In genomic region chr17:23738836-23739201, GRCm38 (mm10) we compare ENCODE assay signal across 9 mouse cellular contexts. TPM values are rescaled to one million over a fixed set of nuclear protein-coding genes. Genes with fewer than 3 reads are reported as not detected.
A peak's percentile ranks its signal among the peaks of the same experiment; 100 is the strongest.
DNase-seq lines count a peak whose midpoint lies in the region; ATAC-seq and TF ChIP-seq lines count a peak whose summit lies in the region.
"Had no signal": no experiment of that assay in that cellular context is flagged by ENCODE, and none has a peak within 500 bp of the region (broad histone marks: within the 10 kb centered on the region; RNA-seq: fewer than 3 reads in every experiment).

No protein-coding gene starts in this region.

- 51% methylated on average over 2 of the region's 2 CpGs for WGBS in heart, embryonic 15.5 days
- WGBS in embryonic facial prominence, embryonic 12.5 days, result 39% methylated on average over 2 of the region's 2 CpGs
- WGBS in hindbrain, postnatal 0 days, result 21% methylated on average over 2 of the region's 2 CpGs
- WGBS in midbrain, embryonic 14.5 days, result 23% methylated on average over 2 of the region's 2 CpGs

- intact Hi-C loops in heart, postnatal 10 days (cut with DNase I), result no loop called here

- H3K4me2 ChIP-seq in heart, embryonic 15.5 days, result peak overlapping the region; percentile 99
- peak overlapping the region; percentile 86 for H3K4me2 ChIP-seq in embryonic facial prominence, embryonic 12.5 days (replicated peaks)
- peak overlapping the region; percentile 74 for H3K4me2 ChIP-seq in hindbrain, postnatal 0 days (ENCODE audit: low read depth, low read length)
- H3K4me2 ChIP-seq in midbrain, embryonic 14.5 days (ENCODE audit: low read length), result peak overlapping the region; percentile 78

- H3K9me3 ChIP-seq in heart, embryonic 15.5 days (replicated peaks), result no peaks in the 10 kb centered on the region
- no peaks in the 10 kb centered on the region for H3K9me3 ChIP-seq in embryonic facial prominence, embryonic 12.5 days
- no peaks in the 10 kb centered on the region for H3K9me3 ChIP-seq in hindbrain, postnatal 0 days (ENCODE audit: low read length)
- no peaks in the 10 kb centered on the region for H3K9me3 ChIP-seq in midbrain, embryonic 14.5 days (ENCODE audit: control insufficient read depth, low read length)

- H3K4me3 ChIP-seq in heart, embryonic 15.5 days, result peak overlapping the region; percentile 75
- H3K4me3 ChIP-seq in embryonic facial prominence, embryonic 12.5 days, result peak overlapping the region; percentile 50
- peak overlapping the region; percentile 82 for H3K4me3 ChIP-seq in hindbrain, postnatal 0 days (ENCODE audit: low read length)
- peak overlapping the region; percentile 77 for H3K4me3 ChIP-seq in midbrain, embryonic 14.5 days (replicated peaks; ENCODE audit: low read depth, low read length)

- H3K27ac ChIP-seq in heart, embryonic 15.5 days, result 0 out of 2 replicates have a peak overlapping the region, but pooled peaks have one; percentile 13
- no peak overlapping the region for H3K27ac ChIP-seq in embryonic facial prominence, embryonic 12.5 days
- H3K27ac ChIP-seq in hindbrain, postnatal 0 days, result peak overlapping the region; percentile 88
- H3K27ac ChIP-seq in midbrain, embryonic 14.5 days (replicated peaks; ENCODE audit: low read depth, low read length), result peak overlapping the region; percentile 87; the same call in 1 of the 2 replicates

- ATAC-seq in heart, embryonic 15.5 days (replicated peaks; ENCODE audit: insufficient number of reproducible peaks, insufficient read depth, low FRiP score, low read depth), result no peak
- no peak for ATAC-seq in embryonic facial prominence, embryonic 12.5 days (ENCODE audit: insufficient number of reproducible peaks, insufficient read depth, low FRiP score, low TSS enrichment)
- no peak for ATAC-seq in hindbrain, postnatal 0 days
- ATAC-seq in midbrain, embryonic 14.5 days (ENCODE audit: low FRiP score, low TSS enrichment), result no peak

- DNase-seq in heart, postnatal 10 days, result no peak
- DNase-seq in hindbrain, postnatal 0 days (ENCODE audit: low spot score), result no peak
- DNase-seq in midbrain, embryonic 14.5 days, result no peak
- DNase-seq in MN1 (ENCODE audit: low spot score), result no peak
- no peak for DNase-seq in cerebellum, adult 11-12 months
- DNase-seq in cerebellum, adult 11 months, result no peak
- DNase-seq: adrenal gland, postnatal 25 days had no signal

- H3K36me3 ChIP-seq in heart, embryonic 15.5 days, result peaks cover 3% of the 10 kb centered on the region; the same call in 1 of the 2 replicates
- H3K36me3 ChIP-seq in embryonic facial prominence, embryonic 12.5 days, result peaks cover 18% of the 10 kb centered on the region
- peaks cover 20% of the 10 kb centered on the region; the same call in 1 of the 2 replicates for H3K36me3 ChIP-seq in hindbrain, postnatal 0 days (ENCODE audit: insufficient read depth, low read length)
- peaks cover 28% of the 10 kb centered on the region for H3K36me3 ChIP-seq in midbrain, embryonic 14.5 days (ENCODE audit: control insufficient read depth, insufficient read depth, low read length)

- H3K4me1 ChIP-seq in heart, embryonic 15.5 days (replicated peaks), result peaks cover 40% of the 10 kb centered on the region
- H3K4me1 ChIP-seq in embryonic facial prominence, embryonic 12.5 days, result peaks cover 14% of the 10 kb centered on the region; the same call in 1 of the 2 replicates
- peaks cover 27% of the 10 kb centered on the region for H3K4me1 ChIP-seq in hindbrain, postnatal 0 days (ENCODE audit: insufficient read depth, low read length)
- H3K4me1 ChIP-seq in midbrain, embryonic 14.5 days (ENCODE audit: control insufficient read depth, insufficient read depth, low read length), result peaks cover 23% of the 10 kb centered on the region

- TF ChIP-seq CTCF in hindbrain, postnatal 0 days (IDR thresholded peaks at IDR 0.05; ENCODE audit: low read depth), result no peak

- H3K9ac ChIP-seq in heart, embryonic 15.5 days, result peak overlapping the region; percentile 74
- H3K9ac ChIP-seq in embryonic facial prominence, embryonic 12.5 days, result peak overlapping the region; percentile 43
- H3K9ac ChIP-seq in hindbrain, postnatal 0 days (replicated peaks; ENCODE audit: low read length), result peak overlapping the region; percentile 77
- peak overlapping the region; percentile 76 for H3K9ac ChIP-seq in midbrain, embryonic 14.5 days (replicated peaks; ENCODE audit: low read length)

- peaks cover 42% of the 10 kb centered on the region for H3K27me3 ChIP-seq in heart, embryonic 15.5 days
- H3K27me3 ChIP-seq in embryonic facial prominence, embryonic 12.5 days, result peaks cover 62% of the 10 kb centered on the region
- peaks cover 28% of the 10 kb centered on the region for H3K27me3 ChIP-seq in hindbrain, postnatal 0 days (ENCODE audit: insufficient read depth, low read length)
- peaks cover 27% of the 10 kb centered on the region for H3K27me3 ChIP-seq in midbrain, embryonic 14.5 days (ENCODE audit: control insufficient read depth, insufficient read depth, low read length)

RNA-seq across cellular contexts. Expression of gene Paqr4, which starts 1.8 kb away (rescaled TPM):
- 13.5 and 18.7 TPM in 2 replicates for polyA plus RNA-seq in heart, embryonic 15.5 days (2015; fragmentation: Nextera tagmentation; extraction: Ambion mirVana)
- total RNA-seq in heart, postnatal 10 days (2021), result 10 to 100 TPM; 17.5 to 22.0 TPM
- 14.8 and 16.0 TPM in 2 replicates for polyA plus RNA-seq in embryonic facial prominence, embryonic 12.5 days (2016; fragmentation: Nextera tagmentation; extraction: Ambion mirVana)
- total RNA-seq in hindbrain, postnatal 0 days (2014; rRNA removed), result 102 and 120 TPM in 2 replicates
- 69.4 and 72.1 TPM in 2 replicates for polyA plus RNA-seq in hindbrain, postnatal 0 days (2015; fragmentation: Nextera tagmentation; extraction: Ambion mirVana)
- polyA plus RNA-seq in midbrain, embryonic 14.5 days (2014; fragmentation: Nextera tagmentation; extraction: Ambion mirVana), result 56.6 and 69.2 TPM in 2 replicates

RNA-seq across cellular contexts. Expression of gene Kremen2, which starts 6.8 kb away (rescaled TPM):
- 0.28 and 3.3 TPM in 2 replicates for polyA plus RNA-seq in heart, embryonic 15.5 days (2015; fragmentation: Nextera tagmentation; extraction: Ambion mirVana)
- total RNA-seq in heart, postnatal 10 days (2021), result not detected
- 23.4 and 25.1 TPM in 2 replicates for polyA plus RNA-seq in embryonic facial prominence, embryonic 12.5 days (2016; fragmentation: Nextera tagmentation; extraction: Ambion mirVana)
- 1.2 and 2.0 TPM in 2 replicates for total RNA-seq in hindbrain, postnatal 0 days (2014; rRNA removed)
- 1.1 and 1.4 TPM in 2 replicates for polyA plus RNA-seq in hindbrain, postnatal 0 days (2015; fragmentation: Nextera tagmentation; extraction: Ambion mirVana)
- polyA plus RNA-seq in midbrain, embryonic 14.5 days (2014; fragmentation: Nextera tagmentation; extraction: Ambion mirVana), result 0.71 and 0.80 TPM in 2 replicates
- total RNA-seq: adrenal gland, postnatal 25 days had no signal

RNA-seq across cellular contexts. Expression of gene Pkmyt1, which starts 12.7 kb away (rescaled TPM):
- 22.4 and 37.6 TPM in 2 replicates for polyA plus RNA-seq in heart, embryonic 15.5 days (2015; fragmentation: Nextera tagmentation; extraction: Ambion mirVana)
- 1 to 10 TPM; 7.7 to 9.3 TPM for total RNA-seq in heart, postnatal 10 days (2021)
- polyA plus RNA-seq in embryonic facial prominence, embryonic 12.5 days (2016; fragmentation: Nextera tagmentation; extraction: Ambion mirVana), result 54.2 and 54.6 TPM in 2 replicates
- 27.1 and 27.8 TPM in 2 replicates for total RNA-seq in hindbrain, postnatal 0 days (2014; rRNA removed)
- polyA plus RNA-seq in hindbrain, postnatal 0 days (2015; fragmentation: Nextera tagmentation; extraction: Ambion mirVana), result 19.5 and 20.1 TPM in 2 replicates
- 16.2 and 18.2 TPM in 2 replicates for polyA plus RNA-seq in midbrain, embryonic 14.5 days (2014; fragmentation: Nextera tagmentation; extraction: Ambion mirVana)

RNA-seq across cellular contexts. Expression of gene 1520401A03Rik, which starts 16.2 kb away (rescaled TPM):
- polyA plus RNA-seq in heart, embryonic 15.5 days (2015; fragmentation: Nextera tagmentation; extraction: Ambion mirVana), result not detected in 2 replicates
- total RNA-seq in heart, postnatal 10 days (2021), result not detected
- 0.66 and 1.0 TPM in 2 replicates for polyA plus RNA-seq in embryonic facial prominence, embryonic 12.5 days (2016; fragmentation: Nextera tagmentation; extraction: Ambion mirVana)
- total RNA-seq in hindbrain, postnatal 0 days (2014; rRNA removed), result not detected in 2 replicates
- polyA plus RNA-seq in hindbrain, postnatal 0 days (2015; fragmentation: Nextera tagmentation; extraction: Ambion mirVana), result 0.19 and 0.26 TPM in 2 replicates
- polyA plus RNA-seq in midbrain, embryonic 14.5 days (2014; fragmentation: Nextera tagmentation; extraction: Ambion mirVana), result not detected in 2 replicates

RNA-seq across cellular contexts. Expression of gene Flywch1, which starts 32.6 kb away (rescaled TPM):
- polyA plus RNA-seq in heart, embryonic 15.5 days (2015; fragmentation: Nextera tagmentation; extraction: Ambion mirVana), result 36.5 and 47.5 TPM in 2 replicates
- total RNA-seq in heart, postnatal 10 days (2021), result 10 to 100 TPM; 31.2 to 32.1 TPM
- polyA plus RNA-seq in embryonic facial prominence, embryonic 12.5 days (2016; fragmentation: Nextera tagmentation; extraction: Ambion mirVana), result 122 and 125 TPM in 2 replicates
- 230 and 258 TPM in 2 replicates for total RNA-seq in hindbrain, postnatal 0 days (2014; rRNA removed)
- 165 and 183 TPM in 2 replicates for polyA plus RNA-seq in hindbrain, postnatal 0 days (2015; fragmentation: Nextera tagmentation; extraction: Ambion mirVana)
- polyA plus RNA-seq in midbrain, embryonic 14.5 days (2014; fragmentation: Nextera tagmentation; extraction: Ambion mirVana), result 210 and 220 TPM in 2 replicates
